ENCODE assay signal across 9 mouse cellular contexts in genomic region chr2:6546462-6547138, GRCm38 (mm10).
DNase-seq lines count a peak whose midpoint lies in the region; ATAC-seq lines count a peak whose summit lies in the region.
"Had no signal": no experiment of that assay in that cellular context is flagged by ENCODE, and none has a peak within 500 bp of the region (broad histone marks: within the 10 kb centered on the region; RNA-seq: fewer than 3 reads in every experiment).

No protein-coding gene starts in this region.

- H3K36me3 ChIP-seq in limb, embryonic 12.5 days = no peaks in the 10 kb centered on the region
- H3K36me3 ChIP-seq in limb, embryonic 10.5 days = no peaks in the 10 kb centered on the region
- no peaks in the 10 kb centered on the region for H3K36me3 ChIP-seq in limb, embryonic 15.5 days

- 75% methylated on average over 14 of the region's 14 CpGs for WGBS in limb, embryonic 12.5 days
- WGBS in limb, embryonic 10.5 days = 83% methylated on average over 14 of the region's 14 CpGs
- 62% methylated on average over 14 of the region's 14 CpGs for WGBS in limb, embryonic 15.5 days

- no peak for ATAC-seq in limb, embryonic 12.5 days (ENCODE audit: insufficient number of reproducible peaks, insufficient read depth, low FRiP score, low TSS enrichment, low read depth)
- no peak for ATAC-seq in limb, embryonic 15.5 days (ENCODE audit: insufficient number of reproducible peaks, low FRiP score, low TSS enrichment, low read depth)

- H3K4me2 ChIP-seq in limb, embryonic 12.5 days = no peak overlapping the region
- H3K4me2 ChIP-seq in limb, embryonic 15.5 days = no peak overlapping the region

- no peak overlapping the region for H3K9ac ChIP-seq in limb, embryonic 12.5 days (replicated peaks)
- H3K9ac ChIP-seq in limb, embryonic 15.5 days = no peak overlapping the region

- no peak overlapping the region for H3K4me3 ChIP-seq in limb, embryonic 12.5 days (replicated peaks)
- no peak overlapping the region for H3K4me3 ChIP-seq in limb, embryonic 10.5 days
- no peak overlapping the region for H3K4me3 ChIP-seq in limb, embryonic 15.5 days

- H3K27me3 ChIP-seq in limb, embryonic 12.5 days = no peaks in the 10 kb centered on the region
- no peaks in the 10 kb centered on the region for H3K27me3 ChIP-seq in limb, embryonic 10.5 days (ENCODE audit: low read depth, poor library complexity, severe bottlenecking)
- H3K27me3 ChIP-seq in limb, embryonic 15.5 days = no peaks in the 10 kb centered on the region

- H3K4me1 ChIP-seq in limb, embryonic 12.5 days (replicated peaks) = peaks cover 7% of the 10 kb centered on the region
- H3K4me1 ChIP-seq in limb, embryonic 10.5 days = peaks cover 5% of the 10 kb centered on the region; the same call in 1 of the 2 replicates
- no peaks in the 10 kb centered on the region for H3K4me1 ChIP-seq in limb, embryonic 15.5 days

- no peaks in the 10 kb centered on the region for H3K9me3 ChIP-seq in limb, embryonic 12.5 days
- no peaks in the 10 kb centered on the region for H3K9me3 ChIP-seq in limb, embryonic 10.5 days (replicated peaks)
- H3K9me3 ChIP-seq in limb, embryonic 15.5 days = no peaks in the 10 kb centered on the region

- peak overlapping the region; percentile 35; the same call in 1 of the 2 replicates for H3K27ac ChIP-seq in limb, embryonic 12.5 days
- no peak overlapping the region for H3K27ac ChIP-seq in limb, embryonic 10.5 days
- H3K27ac ChIP-seq in limb, embryonic 15.5 days = peak overlapping the region; percentile 7; the same call in 1 of the 2 replicates
- H3K27ac ChIP-seq: macrophage had no signal

- peak; percentile 12 for DNase-seq in embryo, embryonic 9.5 days (ENCODE audit: extremely low spot score)
- no peak for DNase-seq in embryo, embryonic 10.5 days (ENCODE audit: low spot score)
- no peak for DNase-seq in limb, embryonic 10.5 days (ENCODE audit: low spot score)
- peak; percentile 49 for DNase-seq in retina, postnatal 1 day
- no peak for DNase-seq in lung, adult 18-20 months
- DNase-seq in lung, postnatal 4 days = no peak

Comparison
In these comparisons a context has a peak if more than half of its experiments do, and no peak if none do; other contexts are left out.
1. DNase-seq: peak in embryo, embryonic 9.5 days (single experiment) and retina, postnatal 1 day (single experiment); none in embryo, embryonic 10.5 days (single experiment), limb, embryonic 10.5 days (single experiment), lung, adult 18-20 months (0 of 2) and lung, postnatal 4 days (0 of 2).